Mouse (Mus musculus): ENCODE measurements around the gene Eps8l1. TPM values are rescaled to one million over a fixed set of nuclear protein-coding genes. Genes with fewer than 3 reads are reported as not detected.
A peak's percentile ranks its signal among the peaks of the same experiment; 100 is the strongest.

Gene Eps8l1
- polyA plus RNA-seq, 1 experiment from 2014 or later, result 1.7 TPM

DNA sequence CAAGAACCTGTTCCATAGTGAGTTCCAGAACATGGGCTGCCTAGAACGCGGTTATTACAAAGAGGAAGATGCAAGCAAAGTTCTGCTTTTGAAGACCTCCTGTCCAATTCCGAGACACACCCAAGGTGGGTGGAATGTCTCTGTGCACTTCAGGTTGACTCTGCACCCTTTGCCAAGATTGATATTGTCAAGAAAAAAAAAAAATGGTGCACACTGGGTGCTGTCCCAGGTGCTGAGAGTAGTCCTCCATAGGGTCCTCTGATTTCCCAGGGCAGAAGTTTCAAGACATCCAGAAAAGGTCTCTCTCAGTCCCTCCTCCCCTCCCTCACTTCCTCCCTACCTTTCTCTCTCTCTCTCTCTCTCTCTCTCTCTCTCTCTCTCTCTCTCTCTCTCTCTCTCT is 12.0 kb upstream of the Eps8l1 start:
- peaks cover 9% of the 10 kb centered on the region; the same call in 1 of the 2 replicates for H3K4me1 ChIP-seq
- no peak overlapping the region for H3K4me3 ChIP-seq
- WGBS, result 85% methylated on average over 3 of the region's 3 CpGs
- no peaks in the 10 kb centered on the region for H3K9me3 ChIP-seq
- no peaks in the 10 kb centered on the region for H3K27me3 ChIP-seq (ENCODE audit: insufficient read depth, poor library complexity, severe bottlenecking)
- no peak for DNase-seq (ENCODE audit: low spot score)
- peaks cover 11% of the 10 kb centered on the region for H3K36me3 ChIP-seq
- H3K27ac ChIP-seq, result no peak overlapping the region

DNA sequence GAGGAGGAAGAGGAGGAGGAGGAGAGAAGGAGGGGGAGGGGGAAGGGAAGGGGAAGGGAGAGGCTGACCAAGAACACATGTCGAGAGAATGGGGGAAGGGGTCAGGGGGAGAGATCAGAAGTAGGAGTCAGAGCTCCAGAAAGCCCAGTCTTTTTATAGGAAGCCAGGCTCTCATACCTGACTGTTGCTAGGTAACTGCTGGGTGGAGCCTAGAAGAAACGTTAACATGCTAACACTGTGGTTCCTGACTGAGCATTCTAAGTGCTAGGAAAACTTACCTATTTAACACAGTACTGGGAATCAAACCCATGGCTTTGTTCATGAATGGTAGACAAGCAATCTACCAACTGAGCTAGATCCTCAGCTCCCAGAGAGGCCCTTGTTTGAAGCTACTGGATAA is 11.3 kb upstream of the Eps8l1 start:
- WGBS, result 21% methylated on average over 2 of the region's 2 CpGs
- no peak for DNase-seq (ENCODE audit: low spot score)

DNA sequence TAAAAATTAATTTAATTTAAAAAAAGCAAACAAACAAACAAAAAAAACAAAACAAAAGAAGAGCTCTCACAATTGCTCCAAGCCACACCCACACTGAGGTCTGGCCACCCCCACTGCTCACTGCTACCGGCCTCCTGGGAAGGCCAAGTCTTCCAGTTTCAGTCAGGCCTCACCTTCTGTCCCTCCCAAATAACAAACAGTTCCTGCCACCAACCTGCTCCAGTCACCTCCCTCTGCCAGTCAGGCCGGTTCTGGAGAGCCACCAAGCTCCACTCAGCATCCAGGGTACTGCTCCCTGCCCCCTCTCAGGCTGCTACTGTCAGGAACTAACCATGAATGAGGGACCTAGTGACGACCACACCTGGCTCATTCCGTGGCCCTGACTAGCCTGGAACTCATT is 7.8 kb upstream of the Eps8l1 start:
- H3K27me3 ChIP-seq (ENCODE audit: insufficient read depth, poor library complexity, severe bottlenecking), result no peaks in the 10 kb centered on the region
- peaks cover 4% of the 10 kb centered on the region; the same call in 1 of the 2 replicates for H3K4me1 ChIP-seq
- no peak overlapping the region for H3K4me3 ChIP-seq
- 21% methylated on average over 4 of the region's 4 CpGs for WGBS
- DNase-seq (ENCODE audit: low spot score), result no peak
- no peak overlapping the region for H3K27ac ChIP-seq
- no peaks in the 10 kb centered on the region for H3K36me3 ChIP-seq
- no peaks in the 10 kb centered on the region for H3K9me3 ChIP-seq

More for the DNA sequence above, 11.3 kb upstream of the Eps8l1 start:
- Histone ChIP-seq H3K27ac (no peak overlapping the region), H3K27me3 (ENCODE audit: insufficient read depth, poor library complexity, severe bottlenecking) (no peaks in the 10 kb centered on the region), H3K4me3 (no peak overlapping the region), H3K4me1 (peaks cover 9% of the 10 kb centered on the region; the same call in 1 of the 2 replicates), H3K36me3 (peaks cover 3% of the 10 kb centered on the region), H3K9me3 (no peaks in the 10 kb centered on the region)

DNA sequence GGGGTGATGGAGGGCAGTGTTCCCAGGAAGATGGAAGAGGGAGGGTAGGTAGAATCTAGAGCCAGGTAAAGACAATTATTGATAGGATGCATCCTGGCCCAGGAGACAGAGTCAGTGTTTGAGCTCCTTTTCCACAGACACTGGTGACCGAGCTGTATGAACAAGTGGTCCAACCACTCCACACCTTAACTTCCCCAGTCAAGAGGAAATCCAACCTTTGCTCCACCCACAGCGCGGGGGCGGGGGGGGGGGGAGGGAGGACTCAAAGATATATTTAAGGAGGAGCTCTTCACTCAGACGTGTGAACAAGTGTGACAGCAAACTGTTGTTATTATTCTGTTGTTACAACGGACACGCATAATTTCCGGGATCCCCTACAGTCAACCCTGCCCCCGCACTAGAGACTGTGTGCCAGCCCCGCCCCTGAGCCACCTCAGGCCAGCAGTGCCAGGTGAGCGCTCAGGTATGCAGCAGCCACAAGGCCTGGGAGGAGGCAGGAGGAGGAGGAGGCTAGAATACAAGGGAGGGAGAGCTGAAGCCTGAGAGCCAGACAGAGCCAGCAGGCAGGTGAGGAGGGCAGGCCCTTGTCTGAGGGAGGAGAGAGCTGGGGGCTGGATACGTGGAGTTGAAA is 3.8 kb downstream of the Eps8l1 start:
- Histone ChIP-seq H3K4me1 (no peaks in the 10 kb centered on the region), H3K9me3 (no peaks in the 10 kb centered on the region), H3K27me3 (ENCODE audit: insufficient read depth, poor library complexity, severe bottlenecking) (peaks cover 14% of the 10 kb centered on the region), H3K27ac (no peak overlapping the region), H3K36me3 (no peaks in the 10 kb centered on the region), H3K4me3 (no peak overlapping the region)
- DNase-seq (ENCODE audit: low spot score), result no peak
- WGBS, result 8% methylated on average over 12 of the region's 12 CpGs

- no peak for DNase-seq (ENCODE audit: low spot score)
- 79% methylated on average over 3 of the region's 3 CpGs for WGBS
- no peak overlapping the region for H3K4me3 ChIP-seq
- H3K27me3 ChIP-seq (ENCODE audit: insufficient read depth, poor library complexity, severe bottlenecking), result peaks cover 46% of the 10 kb centered on the region
- H3K9me3 ChIP-seq, result no peaks in the 10 kb centered on the region
- peaks cover 9% of the 10 kb centered on the region; the same call in 1 of the 2 replicates for H3K4me1 ChIP-seq
- H3K27ac ChIP-seq, result no peak overlapping the region
- H3K36me3 ChIP-seq, result no peaks in the 10 kb centered on the region
Observed at GRCm38 (mm10) chr7:4467801-4468200, 7.3 kb downstream of the Eps8l1 start.

DNA sequence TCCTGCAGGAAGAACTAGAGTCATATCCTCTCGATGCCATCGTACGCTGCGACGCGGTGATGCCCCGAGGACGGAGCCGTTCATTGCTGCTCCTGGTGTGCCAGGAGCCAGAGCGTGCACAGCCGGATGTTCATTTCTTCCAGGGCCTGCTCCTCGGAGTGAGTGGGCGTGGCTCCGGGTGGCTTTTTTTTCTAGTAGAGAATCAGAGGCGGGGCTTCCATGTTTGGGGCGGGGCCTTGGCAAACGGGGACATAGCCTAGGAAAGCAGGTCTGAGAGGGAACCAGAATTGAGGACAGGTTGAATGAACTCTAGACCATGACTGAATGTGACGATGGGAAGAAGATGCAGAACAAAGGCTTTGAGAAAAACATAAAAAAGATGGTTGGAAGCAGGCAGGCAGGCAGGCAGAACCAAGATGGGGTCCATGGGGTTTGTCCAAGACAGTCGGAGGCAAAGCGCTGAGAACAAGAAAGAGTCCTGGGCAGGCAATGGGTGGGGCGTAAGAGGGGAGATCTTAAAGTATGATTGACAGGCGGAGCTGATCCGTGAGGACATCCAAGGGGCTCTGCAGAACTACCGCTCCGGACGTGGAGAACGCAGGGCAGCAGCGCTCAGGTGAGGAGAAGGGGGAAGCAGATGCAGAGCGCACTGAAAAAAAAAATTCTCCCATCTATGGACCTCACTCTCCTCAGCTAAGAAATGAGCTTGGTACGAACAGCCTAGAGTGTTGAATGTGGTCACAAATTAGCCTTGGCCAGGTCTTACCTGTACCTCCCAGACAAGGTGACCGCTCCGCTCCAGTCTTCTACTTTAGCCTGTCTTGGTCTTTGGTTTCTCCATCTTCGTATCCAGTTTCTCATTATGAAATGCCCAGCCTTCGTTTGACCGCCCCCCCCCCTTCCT is 10.1 kb downstream of the Eps8l1 start:
- peak overlapping the region; percentile 57 for H3K4me3 ChIP-seq
- WGBS, result 3% methylated on average over 35 of the region's 35 CpGs
- peak; percentile 86 for DNase-seq (ENCODE audit: low spot score)
- no peaks in the 10 kb centered on the region for H3K36me3 ChIP-seq
- no peak overlapping the region for H3K27ac ChIP-seq
- peaks cover 73% of the 10 kb centered on the region for H3K27me3 ChIP-seq (ENCODE audit: insufficient read depth, poor library complexity, severe bottlenecking)
- peaks cover 16% of the 10 kb centered on the region for H3K4me1 ChIP-seq
- H3K9me3 ChIP-seq, result no peaks in the 10 kb centered on the region

DNA sequence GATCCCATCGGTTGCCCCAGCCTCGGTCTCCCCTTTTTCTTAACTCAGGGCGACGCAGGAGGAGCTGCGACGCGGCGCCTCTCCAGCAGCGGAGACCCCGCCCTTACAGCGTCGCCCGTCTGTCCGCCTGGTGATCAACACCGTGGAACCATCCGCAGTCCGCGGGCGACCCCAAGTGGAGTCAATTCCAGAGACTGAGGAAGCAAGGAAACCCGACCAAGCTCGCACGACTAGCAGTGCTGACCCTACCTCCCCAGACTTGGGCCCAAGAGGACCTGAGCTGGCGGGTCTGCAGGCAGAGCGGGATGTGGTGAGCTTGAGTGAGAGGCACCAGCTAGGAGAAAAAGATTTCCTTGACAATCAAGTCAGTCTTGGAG is 10.7 kb downstream of the Eps8l1 start:
- no peaks in the 10 kb centered on the region for H3K36me3 ChIP-seq
- DNase-seq (ENCODE audit: low spot score), result peak; percentile 94
- peaks cover 80% of the 10 kb centered on the region for H3K27me3 ChIP-seq (ENCODE audit: insufficient read depth, poor library complexity, severe bottlenecking)

GRCm38 (mm10) chr7:4473940-4474339 is 13.5 kb downstream of the Eps8l1 start:
- peak overlapping the region; percentile 42 for H3K4me3 ChIP-seq
- WGBS, result 6% methylated on average over 19 of the region's 19 CpGs

More for the DNA sequence above, 10.7 kb downstream of the Eps8l1 start:
- Histone ChIP-seq H3K4me1 (peaks cover 16% of the 10 kb centered on the region), H3K4me3 (peak overlapping the region; percentile 57), H3K9me3 (no peaks in the 10 kb centered on the region), H3K27ac (no peak overlapping the region)
- under 1% methylated on average over 24 of the region's 24 CpGs for WGBS

GRCm38 (mm10) chr7:4478021-4478795 is 17.7 kb downstream of the Eps8l1 start:
- DNase-seq (ENCODE audit: low spot score), result peak; percentile 96
- peaks cover 28% of the 10 kb centered on the region for H3K4me1 ChIP-seq
- peaks cover 32% of the 10 kb centered on the region for H3K27me3 ChIP-seq (ENCODE audit: insufficient read depth, poor library complexity, severe bottlenecking)
- no peaks in the 10 kb centered on the region for H3K9me3 ChIP-seq
- H3K4me3 ChIP-seq, result peak overlapping the region; percentile 74
- H3K36me3 ChIP-seq, result peaks cover 25% of the 10 kb centered on the region
- WGBS, result under 1% methylated on average over 39 of the region's 39 CpGs
- H3K27ac ChIP-seq, result peak overlapping the region; percentile 96

More at GRCm38 (mm10) chr7:4473940-4474339, 13.5 kb downstream of the Eps8l1 start:
- H3K4me1 ChIP-seq, result peaks cover 28% of the 10 kb centered on the region
- DNase-seq (ENCODE audit: low spot score), result no peak
- no peaks in the 10 kb centered on the region for H3K36me3 ChIP-seq
- H3K27ac ChIP-seq, result peak overlapping the region; percentile 47; the same call in 1 of the 2 replicates
- peaks cover 71% of the 10 kb centered on the region for H3K27me3 ChIP-seq (ENCODE audit: insufficient read depth, poor library complexity, severe bottlenecking)
- no peaks in the 10 kb centered on the region for H3K9me3 ChIP-seq

DNA sequence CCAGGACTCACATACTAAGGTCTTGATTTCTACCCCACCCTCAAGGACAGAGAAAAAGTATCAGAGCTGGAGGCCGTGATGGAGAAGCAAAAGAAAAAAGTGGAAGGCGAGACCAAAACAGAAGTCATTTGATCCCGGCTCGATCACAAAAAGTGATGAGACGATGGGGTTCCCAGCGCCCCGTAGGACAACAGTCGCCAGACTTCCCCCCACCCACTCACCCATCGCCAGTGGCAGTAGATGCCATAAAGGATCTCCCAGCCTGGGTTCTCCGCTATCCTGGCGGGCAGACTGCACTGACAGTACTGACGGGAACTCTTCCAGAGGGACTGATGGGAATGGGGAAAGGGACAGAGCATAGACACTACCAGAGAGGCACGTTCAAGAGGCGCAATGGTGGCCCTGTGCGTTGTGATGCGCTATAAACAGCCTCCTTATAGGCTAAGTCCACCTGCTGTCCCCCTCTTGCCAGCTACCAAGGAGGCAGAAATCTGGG is 18.4 kb downstream of the Eps8l1 start:
- Histone ChIP-seq H3K9me3 (no peaks in the 10 kb centered on the region), H3K4me3 (peak overlapping the region; percentile 74), H3K27me3 (ENCODE audit: insufficient read depth, poor library complexity, severe bottlenecking) (peaks cover 26% of the 10 kb centered on the region), H3K36me3 (peaks cover 31% of the 10 kb centered on the region), H3K4me1 (peaks cover 28% of the 10 kb centered on the region), H3K27ac (peak overlapping the region; percentile 96)
- no peak for DNase-seq (ENCODE audit: low spot score)
- 4% methylated on average over 16 of the region's 16 CpGs for WGBS

DNA sequence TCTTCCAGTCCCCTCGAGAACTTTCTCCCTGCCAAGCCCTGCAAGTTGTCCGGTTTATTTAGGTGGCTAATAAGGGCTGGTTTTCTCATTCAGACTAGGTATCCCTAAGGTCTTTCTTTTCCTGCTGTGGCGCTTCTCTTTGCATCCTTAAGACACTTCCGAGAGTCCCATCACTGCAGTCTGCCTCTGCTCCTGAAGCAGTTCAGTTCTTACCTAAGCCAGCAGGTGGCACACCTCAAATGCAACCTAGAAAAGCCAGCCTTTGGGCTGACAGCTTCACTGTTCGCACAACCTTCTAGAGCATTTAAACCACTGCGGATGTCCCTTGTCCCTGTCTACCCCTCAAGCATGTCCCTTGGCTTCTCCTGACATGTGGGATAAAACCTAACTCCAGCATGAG is 19.2 kb downstream of the Eps8l1 start:
- Histone ChIP-seq H3K9me3 (no peaks in the 10 kb centered on the region), H3K27me3 (ENCODE audit: insufficient read depth, poor library complexity, severe bottlenecking) (peaks cover 17% of the 10 kb centered on the region), H3K27ac (no peak overlapping the region), H3K4me3 (peak overlapping the region; percentile 74), H3K4me1 (peaks cover 22% of the 10 kb centered on the region), H3K36me3 (peaks cover 40% of the 10 kb centered on the region)
- DNase-seq (ENCODE audit: low spot score), result no peak
- 24% methylated on average over 6 of the region's 6 CpGs for WGBS

- no peak for DNase-seq (ENCODE audit: low spot score)
- Histone ChIP-seq H3K27ac (no peak overlapping the region), H3K27me3 (ENCODE audit: insufficient read depth, poor library complexity, severe bottlenecking) (no peaks in the 10 kb centered on the region), H3K36me3 (peaks cover 66% of the 10 kb centered on the region), H3K9me3 (no peaks in the 10 kb centered on the region), H3K4me3 (no peak overlapping the region), H3K4me1 (peaks cover 21% of the 10 kb centered on the region)
- 85% methylated on average over 12 of the region's 12 CpGs for WGBS
Observed at GRCm38 (mm10) chr7:4482281-4482680, 21.8 kb downstream of the Eps8l1 start.
